ENCODE assay signal across 10 mouse cellular contexts in the genomic region with DNA sequence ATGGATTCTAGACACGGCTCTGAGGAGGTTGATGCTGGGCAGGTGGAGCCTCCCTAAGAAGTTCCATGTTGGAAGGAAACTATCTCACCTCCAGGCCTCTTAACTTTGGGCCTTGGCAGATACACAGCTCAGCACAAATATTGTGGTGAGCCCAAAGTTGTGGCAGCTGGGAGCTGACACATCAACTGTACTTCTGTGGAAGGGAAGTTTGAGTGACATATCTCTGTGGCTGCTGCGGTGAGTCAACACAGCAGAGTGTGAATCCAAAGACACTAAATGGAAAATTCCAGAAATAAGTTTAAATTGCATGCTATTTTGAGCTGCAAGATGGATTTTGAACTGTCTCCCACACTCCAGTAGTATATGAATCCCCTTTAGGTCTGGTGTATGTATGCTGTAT. TPM values are rescaled to one million over a fixed set of nuclear protein-coding genes. Genes with fewer than 3 reads are reported as not detected.
DNase-seq lines count a peak whose midpoint lies in the region; ATAC-seq and TF ChIP-seq lines count a peak whose summit lies in the region.
"Had no signal": no experiment of that assay in that cellular context is flagged by ENCODE, and none has a peak within 500 bp of the region (broad histone marks: within the 10 kb centered on the region; RNA-seq: fewer than 3 reads in every experiment).

No protein-coding gene starts in this region.

- WGBS in liver, embryonic 12.5 days (ENCODE audit: insufficient replicate concordance): 50% methylated on average over 2 of the region's 2 CpGs
- 59% methylated on average over 2 of the region's 2 CpGs for WGBS in liver, postnatal 0 days (ENCODE audit: insufficient replicate concordance)

- no peak for TF ChIP-seq RAD21 in MEL (IDR thresholded peaks at IDR 0.05; ENCODE audit: low read depth, low read length)

- H3K4me2 ChIP-seq in liver, embryonic 12.5 days: no peak overlapping the region
- H3K4me2 ChIP-seq in liver, postnatal 0 days (ENCODE audit: low read depth, low read length): no peak overlapping the region

- no peak overlapping the region for H3K9ac ChIP-seq in liver, embryonic 12.5 days
- no peak overlapping the region for H3K9ac ChIP-seq in liver, postnatal 0 days (replicated peaks)
- H3K9ac ChIP-seq in MEL (ENCODE audit: control insufficient read depth, low read depth, low read length, poor library complexity, severe bottlenecking): no peak overlapping the region

- DNase-seq in liver, postnatal 0 days: no peak
- peak; percentile 76 for DNase-seq in MEL (ENCODE audit: low read depth, low spot score)
- no peak for DNase-seq in kidney, adult 8-10 months
- no peak for DNase-seq in cerebellum, adult 11-12 months
- DNase-seq: cerebellum, adult 9-11 months; lung, adult 18-20 months had no signal

- TF ChIP-seq CTCF in liver, postnatal 0 days (IDR thresholded peaks at IDR 0.05; ENCODE audit: low read depth): no peak
- TF ChIP-seq CTCF in MEL (IDR thresholded peaks at IDR 0.05 in 2 of 3, conservative IDR thresholded peaks at IDR 0.05 in 1 of 3; ENCODE audit: control insufficient read depth in 1 of 3, insufficient read depth in 1 of 3, low read depth in 2 of 3, low read length in 3 of 3, poor library complexity in 1 of 3, severe bottlenecking in 1 of 3): no peak

- no peaks in the 10 kb centered on the region for H3K36me3 ChIP-seq in liver, embryonic 12.5 days
- H3K36me3 ChIP-seq in liver, postnatal 0 days (replicated peaks; ENCODE audit: insufficient read depth, low read length): no peaks in the 10 kb centered on the region
- H3K36me3 ChIP-seq in MEL (ENCODE audit: control insufficient read depth in 1 of 2, insufficient read depth in 2 of 2, low read length in 2 of 2): peaks cover 0 to 29% of the 10 kb centered on the region in 2 experiments; a peak in 2 of 4 replicates

- no peaks in the 10 kb centered on the region for H3K9me3 ChIP-seq in liver, embryonic 12.5 days (replicated peaks)
- H3K9me3 ChIP-seq in liver, postnatal 0 days (ENCODE audit: low read length): no peaks in the 10 kb centered on the region
- H3K9me3 ChIP-seq in MEL (replicated peaks; ENCODE audit: insufficient read depth, low read length): no peaks in the 10 kb centered on the region

- H3K4me1 ChIP-seq in liver, embryonic 12.5 days: peaks cover 33% of the 10 kb centered on the region
- no peaks in the 10 kb centered on the region for H3K4me1 ChIP-seq in liver, postnatal 0 days (ENCODE audit: insufficient read depth)
- peaks cover 17 to 30% of the 10 kb centered on the region in 2 experiments for H3K4me1 ChIP-seq in MEL (ENCODE audit: control insufficient read depth in 1 of 2, insufficient read depth in 2 of 2, low read length in 2 of 2)

- 0 out of 2 replicates have a peak, but pooled peaks have one; percentile 35 for ATAC-seq in liver, embryonic 12.5 days
- ATAC-seq in liver, postnatal 0 days: no peak
- peak; percentile 55 for ATAC-seq in inflammation-experienced regulatory T-cells, adult 6 months
- no peak for ATAC-seq in cerebellum, adult (ENCODE audit: insufficient number of reproducible peaks, low FRiP score, low TSS enrichment)

- no peaks in the 10 kb centered on the region for H3K27me3 ChIP-seq in liver, embryonic 12.5 days (replicated peaks)
- no peaks in the 10 kb centered on the region for H3K27me3 ChIP-seq in liver, postnatal 0 days (ENCODE audit: insufficient read depth, low read length)
- H3K27me3 ChIP-seq in MEL (ENCODE audit: control insufficient read depth in 1 of 2, insufficient read depth in 2 of 2, low read length in 2 of 2): no peaks in the 10 kb centered on the region

- TF ChIP-seq POLR2A in MEL (IDR thresholded peaks at IDR 0.05; ENCODE audit: control insufficient read depth in 1 of 2, insufficient read depth in 1 of 2, low read depth in 1 of 2, low read length in 2 of 2, poor library complexity in 1 of 2): no peak

- H3K79me2 ChIP-seq in MEL (ENCODE audit: control insufficient read depth, insufficient read depth, low read length, poor library complexity): no peaks in the 10 kb centered on the region

- H3K27ac ChIP-seq in liver, embryonic 12.5 days: no peak overlapping the region
- no peak overlapping the region for H3K27ac ChIP-seq in liver, postnatal 0 days (ENCODE audit: low read depth)
- peak overlapping the region; percentile 59 for H3K27ac ChIP-seq in MEL (ENCODE audit: control insufficient read depth, low read depth, low read length)
- H3K27ac ChIP-seq: embryonic facial prominence, embryonic 10.5 days had no signal

- no peak for TF ChIP-seq EP300 in liver, postnatal 0 days (IDR thresholded peaks at IDR 0.05; ENCODE audit: low read depth)
- TF ChIP-seq EP300 in MEL (IDR thresholded peaks at IDR 0.05; ENCODE audit: low read depth in 1 of 2, low read length in 2 of 2): peak; percentile 48 to 67; a peak in 3 of 4 replicates

- no peak overlapping the region for H3K4me3 ChIP-seq in liver, embryonic 12.5 days
- no peak overlapping the region for H3K4me3 ChIP-seq in liver, postnatal 0 days (ENCODE audit: low read depth, low read length)
- no peak overlapping the region for H3K4me3 ChIP-seq in MEL (ENCODE audit: control insufficient read depth in 1 of 2, insufficient read depth in 1 of 2, low read depth in 2 of 2, low read length in 2 of 2)
- H3K4me3 ChIP-seq: embryonic facial prominence, embryonic 10.5 days had no signal

TF ChIP-seq in MEL, 35 proteins besides CTCF, POLR2A, EP300 and RAD21:
- TF ChIP-seq TCF12 (IDR thresholded peaks at IDR 0.05; ENCODE audit: low read depth, low read length) (0 out of 2 replicates have a peak, but pooled peaks have one; percentile 27), GATA1 (IDR thresholded peaks at IDR 0.05; ENCODE audit: low read depth, low read length) (peak; percentile 45; the same call in 1 of the 2 replicates), ELF1 (IDR thresholded peaks at IDR 0.05; ENCODE audit: low read depth, low read length) (no peak), NRF1 (IDR thresholded peaks at IDR 0.05; ENCODE audit: insufficient read depth, low read depth, low read length, poor library complexity, severe bottlenecking) (no peak), ETS1 (IDR thresholded peaks at IDR 0.05; ENCODE audit: low read depth, low read length) (peak; percentile 88), MEF2A (IDR thresholded peaks at IDR 0.05; ENCODE audit: extremely low read depth, insufficient replicate concordance, low read depth, low read length, poor library complexity, severe bottlenecking) (no peak), SIN3A (IDR thresholded peaks at IDR 0.05; ENCODE audit: low read length) (0 out of 2 replicates have a peak, but pooled peaks have one; percentile 52), POLR2AphosphoS5 (IDR thresholded peaks at IDR 0.05; ENCODE audit: borderline replicate concordance, low read depth, low read length) (no peak), MAFK (IDR thresholded peaks at IDR 0.05; ENCODE audit: borderline replicate concordance, low read depth, low read length) (no peak), HCFC1 (IDR thresholded peaks at IDR 0.05; ENCODE audit: low read depth, low read length) (no peak), MXI1 (IDR thresholded peaks at IDR 0.05; ENCODE audit: low read depth, low read length) (0 out of 2 replicates have a peak, but pooled peaks have one; percentile 22), TBP (IDR thresholded peaks at IDR 0.05; ENCODE audit: low read depth, low read length) (no peak), MYC (IDR thresholded peaks at IDR 0.05; ENCODE audit: low read depth, low read length) (no peak)

RNA-seq across cellular contexts. Expression of gene Arl15, which starts 34.8 kb away (rescaled TPM):
- polyA plus RNA-seq in liver, embryonic 12.5 days (2016; fragmentation: Nextera tagmentation; extraction: Ambion mirVana): 4.4 and 5.3 TPM in 2 replicates
- polyA plus RNA-seq in liver, postnatal 0 days (2015; fragmentation: Nextera tagmentation; extraction: Ambion mirVana): 1.5 and 1.6 TPM in 2 replicates
- total RNA-seq in MEL (2012; rRNA removed): 3.6 and 4.2 TPM in 2 replicates
- 1 to 10 TPM in 1 of 2 experiments, not detected in 1; 5.8 TPM for polyA plus RNA-seq in MEL (2012; ENCODE audit: insufficient read depth in 1 of 2, insufficient read length in 2 of 2, low read depth in 1 of 2, low replicate concordance in 2 of 2, missing spikeins in 1 of 2)
- 10 to 100 TPM; 15.8 to 18.9 (median 16.6) TPM for polyA plus RNA-seq in inflammation-experienced regulatory T-cells, adult 6 months (2017; shearing (Covaris generic))

Comparison
In these comparisons a context has a peak if more than half of its experiments do, and no peak if none do; other contexts are left out.
1. ATAC-seq: peak in liver, embryonic 12.5 days (single experiment) and inflammation-experienced regulatory T-cells, adult 6 months (single experiment); none in liver, postnatal 0 days (single experiment) and cerebellum, adult (single experiment).